Mouse (Mus musculus): ENCODE data around the gene Slc16a3. TPM values are rescaled to one million over a fixed set of nuclear protein-coding genes. Genes with fewer than 3 reads are reported as not detected.

The Slc16a3 gene
- total RNA-seq (2018; cell fraction: chromatin; rRNA removed), result 10 to 100 TPM in 16 of 26 experiments, 1 to 10 TPM in 10; 3.5 to 51.9 (median 13.5) TPM
- total RNA-seq (2018; cell fraction: cytosol; rRNA removed), result 10 to 100 TPM in 19 of 26 experiments, 1 to 10 TPM in 7; 7.0 to 23.7 (median 14.7) TPM
- 10 to 100 TPM in 25 of 26 experiments, 1 to 10 TPM in 1; 8.3 to 45.2 (median 18.7) TPM for total RNA-seq (2018; cell fraction: nucleus; rRNA removed)
- 5.7 to 18.5 TPM (median 14.2 TPM) in 3 replicates for polyA plus RNA-seq (2018)

- Histone ChIP-seq H3K4me3 (ENCODE audit: inconsistent target) (peak within 1 kb of the TSS; percentile 84), H3K27ac (peak within 1 kb of the TSS; percentile 68), H3K79me2 (ENCODE audit: inconsistent target) (peaks cover 43% of the 10 kb centered on the region), H3K36me3 (ENCODE audit: inconsistent target) (no peaks in the 10 kb centered on the region)
- 6% methylated on average over 12 of the region's 12 CpGs for WGBS (ENCODE audit: missing documents)
Measured at GRCm38 (mm10) chr11:120948328-120948727, at the start of gene Slc16a3. Gene Slc16a3, plus strand, starts transcription at chr11:120948480.

DNA sequence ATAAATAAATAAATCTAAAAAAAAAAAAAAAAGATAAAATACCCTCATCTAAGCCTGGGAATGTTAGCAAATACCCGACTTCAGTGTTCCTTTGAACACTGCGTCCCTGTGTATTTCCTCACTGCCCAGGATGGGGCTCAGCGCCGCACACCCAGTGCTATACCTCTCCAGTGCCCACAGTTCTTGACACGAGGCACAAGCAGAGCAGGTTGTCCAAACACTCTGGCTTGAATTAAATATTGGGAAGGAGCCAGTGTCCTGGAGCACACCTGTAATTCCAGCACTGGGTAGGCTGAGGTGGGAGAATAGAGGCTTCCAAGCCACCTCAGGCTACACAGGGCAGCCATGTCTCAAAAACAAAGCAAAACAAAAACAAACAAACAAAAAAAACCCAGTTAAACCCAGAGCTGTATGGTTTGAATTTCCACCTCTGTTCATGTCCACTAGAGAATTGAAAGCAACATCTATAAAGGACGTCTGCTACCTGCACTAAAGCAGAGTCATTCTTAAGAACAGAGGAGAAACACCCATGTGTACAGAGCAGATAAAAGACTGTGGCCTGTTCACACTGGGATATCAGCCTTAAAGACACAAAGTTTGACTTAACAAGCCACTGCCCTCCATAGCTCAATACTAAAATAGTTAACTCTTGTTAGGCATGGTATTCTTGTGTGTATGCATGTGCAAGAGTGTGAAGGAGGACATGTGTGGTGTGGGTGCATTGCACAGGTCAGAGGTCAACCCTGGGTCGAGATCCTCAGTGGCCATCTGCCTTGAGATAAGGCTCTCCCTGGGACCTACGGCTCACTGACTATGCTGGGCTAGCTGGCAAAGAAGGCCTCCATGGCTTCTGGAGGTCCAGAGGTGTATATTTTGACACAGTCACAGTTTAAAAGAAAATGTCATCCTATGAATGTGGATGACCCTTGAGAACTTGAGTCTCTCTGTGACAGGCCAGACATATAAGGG, 47.7 kb upstream of the Slc16a3 start:
- WGBS (ENCODE audit: missing documents), result 96% methylated on average over 8 of the region's 8 CpGs
- Histone ChIP-seq H3K79me2 (ENCODE audit: inconsistent target) (no peaks in the 10 kb centered on the region), H3K27ac (no peak overlapping the region), H3K36me3 (ENCODE audit: inconsistent target) (no peaks in the 10 kb centered on the region), H3K4me3 (ENCODE audit: inconsistent target) (no peak overlapping the region)

- no peaks in the 10 kb centered on the region for H3K36me3 ChIP-seq (ENCODE audit: inconsistent target)
- WGBS (ENCODE audit: missing documents), result 95% methylated on average over 21 of the region's 21 CpGs
- H3K79me2 ChIP-seq (ENCODE audit: inconsistent target), result no peaks in the 10 kb centered on the region
- H3K4me3 ChIP-seq (ENCODE audit: inconsistent target), result no peak overlapping the region
- H3K27ac ChIP-seq, result no peak overlapping the region
Measured at GRCm38 (mm10) chr11:120901729-120902486, 46.4 kb upstream of the Slc16a3 start.

GRCm38 (mm10) chr11:120902487-120903142, 45.7 kb upstream of the Slc16a3 start:
- Histone ChIP-seq H3K4me3 (ENCODE audit: inconsistent target) (no peak overlapping the region), H3K27ac (no peak overlapping the region), H3K79me2 (ENCODE audit: inconsistent target) (no peaks in the 10 kb centered on the region), H3K36me3 (ENCODE audit: inconsistent target) (no peaks in the 10 kb centered on the region)
- WGBS (ENCODE audit: missing documents), result 93% methylated on average over 10 of the region's 10 CpGs

DNA sequence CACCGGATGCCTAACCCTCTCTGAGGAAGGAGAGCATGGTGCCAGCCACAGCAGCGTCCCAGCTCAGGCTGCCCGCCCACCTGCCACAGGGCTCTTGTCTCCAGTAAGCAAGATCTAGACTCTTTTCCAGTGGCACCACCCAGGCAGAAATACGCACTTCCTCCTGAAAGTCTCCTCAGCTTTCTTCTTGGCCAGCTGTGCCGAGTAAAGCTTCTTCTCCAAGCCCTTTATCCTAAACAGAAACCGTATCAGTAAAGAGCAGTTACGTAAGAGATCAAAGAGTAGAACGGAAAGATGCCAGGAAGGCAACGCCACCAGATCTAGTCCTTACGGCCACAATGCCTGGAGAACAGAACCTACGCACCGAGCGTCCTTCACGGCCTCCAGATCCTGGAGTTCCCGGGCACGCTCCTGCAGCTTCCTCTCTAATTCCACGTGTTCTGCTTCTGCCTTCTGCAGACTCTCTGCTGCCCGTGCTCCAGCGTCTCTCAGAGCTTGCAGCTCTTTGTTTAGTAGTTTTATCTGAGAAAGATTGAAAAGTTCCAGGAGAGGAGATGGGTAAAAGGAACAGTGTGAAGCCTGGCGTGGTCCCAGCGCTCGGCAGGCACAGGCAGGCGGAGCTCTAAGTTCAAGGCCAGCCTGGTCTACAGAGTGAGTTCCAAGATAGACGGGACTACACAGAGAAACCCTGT, 45.0 kb upstream of the Slc16a3 start:
- Histone ChIP-seq H3K27ac (no peak overlapping the region), H3K79me2 (ENCODE audit: inconsistent target) (no peaks in the 10 kb centered on the region), H3K36me3 (ENCODE audit: inconsistent target) (no peaks in the 10 kb centered on the region), H3K4me3 (ENCODE audit: inconsistent target) (no peak overlapping the region)
- WGBS (ENCODE audit: missing documents), result 85% methylated on average over 24 of the region's 24 CpGs

DNA sequence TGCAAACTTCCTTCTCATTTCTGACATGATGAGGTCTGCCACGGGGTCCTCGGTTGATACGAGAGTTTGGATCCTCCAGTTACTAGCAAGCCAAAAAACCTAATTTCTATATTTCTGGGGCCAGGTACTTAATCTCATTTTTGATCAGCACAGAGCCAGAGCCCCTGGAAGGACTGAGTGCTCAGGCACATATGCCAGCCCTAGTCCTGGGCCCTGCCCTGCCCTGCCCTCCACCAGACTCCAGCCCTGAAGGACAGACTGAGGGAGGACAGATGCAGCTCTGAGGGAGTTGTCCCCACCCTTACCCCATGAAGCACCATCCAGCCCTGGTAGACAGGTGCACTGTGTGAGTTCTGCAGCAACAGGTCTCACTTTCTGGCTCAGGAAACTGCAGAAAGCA, 43.7 kb upstream of the Slc16a3 start:
- H3K4me3 ChIP-seq (ENCODE audit: inconsistent target), result no peak overlapping the region
- H3K27ac ChIP-seq, result no peak overlapping the region
- H3K36me3 ChIP-seq (ENCODE audit: inconsistent target), result no peaks in the 10 kb centered on the region
- H3K79me2 ChIP-seq (ENCODE audit: inconsistent target), result no peaks in the 10 kb centered on the region
- 97% methylated on average over 3 of the region's 3 CpGs for WGBS (ENCODE audit: missing documents)

DNA sequence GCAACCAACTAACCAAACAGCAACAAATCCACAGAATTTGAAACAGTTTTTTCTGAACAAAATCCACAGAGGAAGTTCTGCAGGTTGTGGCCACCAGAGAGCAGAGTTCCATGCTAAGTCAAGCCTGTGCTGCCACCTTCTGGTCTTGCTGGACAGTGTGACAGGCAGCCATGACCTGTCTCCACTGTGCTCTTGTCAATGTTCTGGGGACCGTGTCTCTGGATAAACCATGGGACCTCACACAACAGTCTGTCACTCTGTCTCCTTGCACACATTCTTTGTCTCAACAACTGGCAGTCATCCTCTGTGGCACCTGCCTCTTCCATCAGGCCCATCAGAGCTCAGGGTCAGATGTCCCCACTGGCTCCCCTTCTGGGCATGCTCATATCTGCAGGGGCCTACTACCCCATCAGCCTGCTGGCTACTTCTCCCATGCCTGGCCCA, 42.8 kb upstream of the Slc16a3 start:
- Histone ChIP-seq H3K4me3 (ENCODE audit: inconsistent target) (no peak overlapping the region), H3K36me3 (ENCODE audit: inconsistent target) (no peaks in the 10 kb centered on the region), H3K27ac (no peak overlapping the region), H3K79me2 (ENCODE audit: inconsistent target) (no peaks in the 10 kb centered on the region)
- 27% methylated on average over 1 of the region's 1 CpGs for WGBS (ENCODE audit: missing documents)

DNA sequence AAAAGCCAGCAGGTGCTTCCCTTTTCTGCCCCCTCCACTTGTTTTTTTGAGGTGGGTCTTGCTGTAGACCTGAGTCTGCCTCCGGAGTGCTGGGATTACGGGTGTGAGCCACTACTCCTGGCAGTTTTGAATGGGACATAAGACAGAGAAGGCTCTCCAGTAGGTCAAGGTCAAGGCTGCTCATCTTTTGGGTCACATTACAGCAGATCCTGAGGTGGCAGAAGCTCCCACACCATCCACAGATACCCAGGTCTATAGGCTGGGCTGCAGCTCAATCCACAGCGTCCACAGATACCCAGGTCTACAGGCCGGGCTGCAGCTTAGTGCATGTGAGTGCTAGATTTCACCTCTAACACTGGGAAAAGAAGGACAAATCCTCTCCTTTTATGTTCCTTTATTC, 34.5 kb upstream of the Slc16a3 start:
- H3K79me2 ChIP-seq (ENCODE audit: inconsistent target), result no peaks in the 10 kb centered on the region
- 93% methylated on average over 4 of the region's 4 CpGs for WGBS (ENCODE audit: missing documents)

GRCm38 (mm10) chr11:120916477-120916876, 31.8 kb upstream of the Slc16a3 start:
- Histone ChIP-seq H3K27ac (peak overlapping the region; percentile 51), H3K36me3 (ENCODE audit: inconsistent target) (no peaks in the 10 kb centered on the region)
- WGBS (ENCODE audit: missing documents), result 5% methylated on average over 3 of the region's 3 CpGs

More for the DNA sequence above, 34.5 kb upstream of the Slc16a3 start:
- no peak overlapping the region for H3K27ac ChIP-seq
- no peak overlapping the region for H3K4me3 ChIP-seq (ENCODE audit: inconsistent target)
- no peaks in the 10 kb centered on the region for H3K36me3 ChIP-seq (ENCODE audit: inconsistent target)

GRCm38 (mm10) chr11:120917756-120918155, 30.5 kb upstream of the Slc16a3 start:
- 97% methylated on average over 5 of the region's 5 CpGs for WGBS (ENCODE audit: missing documents)
- no peak overlapping the region for H3K27ac ChIP-seq
- H3K4me3 ChIP-seq (ENCODE audit: inconsistent target), result no peak overlapping the region
- H3K79me2 ChIP-seq (ENCODE audit: inconsistent target), result no peaks in the 10 kb centered on the region
- H3K36me3 ChIP-seq (ENCODE audit: inconsistent target), result no peaks in the 10 kb centered on the region

More at GRCm38 (mm10) chr11:120916477-120916876, 31.8 kb upstream of the Slc16a3 start:
- H3K79me2 ChIP-seq (ENCODE audit: inconsistent target), result no peaks in the 10 kb centered on the region
- H3K4me3 ChIP-seq (ENCODE audit: inconsistent target), result no peak overlapping the region

DNA sequence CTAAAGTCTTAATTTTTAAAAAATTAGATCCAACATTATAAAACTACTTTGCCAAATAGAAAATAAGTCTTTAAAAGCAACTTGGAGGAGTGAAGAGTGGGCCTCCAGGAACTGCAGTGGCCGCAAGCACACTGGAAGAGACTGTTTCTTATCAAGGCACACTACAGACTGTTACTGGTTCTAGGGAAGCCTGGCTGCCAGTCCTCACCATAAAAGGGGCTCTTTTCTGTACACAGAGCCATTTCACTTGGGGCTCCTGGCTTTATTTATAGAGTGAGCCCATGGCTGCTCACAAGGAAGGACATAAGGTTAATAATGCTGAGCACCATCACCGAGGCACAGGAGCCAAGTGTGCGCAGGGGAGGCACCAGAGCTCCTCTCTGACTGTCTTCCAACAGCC, 25.8 kb upstream of the Slc16a3 start:
- no peaks in the 10 kb centered on the region for H3K36me3 ChIP-seq (ENCODE audit: inconsistent target)
- no peaks in the 10 kb centered on the region for H3K79me2 ChIP-seq (ENCODE audit: inconsistent target)
- WGBS (ENCODE audit: missing documents), result 97% methylated on average over 3 of the region's 3 CpGs
- H3K4me3 ChIP-seq (ENCODE audit: inconsistent target), result no peak overlapping the region
- no peak overlapping the region for H3K27ac ChIP-seq

DNA sequence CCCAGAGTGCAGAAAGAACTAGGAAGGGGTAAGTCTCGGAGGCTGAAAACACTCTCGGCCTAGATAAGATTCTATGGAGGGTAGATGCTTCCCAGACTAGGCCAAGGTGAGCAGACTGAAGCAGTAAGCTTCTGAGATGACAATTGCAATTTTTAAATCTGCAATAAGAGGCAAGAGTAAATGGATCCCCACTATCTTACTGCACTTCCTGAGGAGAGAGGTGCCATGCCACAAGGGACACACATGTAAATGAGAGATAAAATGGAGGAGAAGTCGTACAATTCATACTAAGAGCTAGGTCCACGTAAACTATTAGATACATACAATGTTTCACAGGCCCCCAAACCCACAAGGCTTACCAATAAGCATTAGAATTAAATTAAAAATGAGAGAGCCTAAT, 19.8 kb upstream of the Slc16a3 start:
- Histone ChIP-seq H3K27ac (no peak overlapping the region), H3K36me3 (ENCODE audit: inconsistent target) (no peaks in the 10 kb centered on the region), H3K79me2 (ENCODE audit: inconsistent target) (peaks cover 12% of the 10 kb centered on the region; the same call in 1 of the 2 replicates), H3K4me3 (ENCODE audit: inconsistent target) (no peak overlapping the region)
- 95% methylated on average over 4 of the region's 4 CpGs for WGBS (ENCODE audit: missing documents)

- Histone ChIP-seq H3K36me3 (ENCODE audit: inconsistent target) (no peaks in the 10 kb centered on the region), H3K79me2 (ENCODE audit: inconsistent target) (peaks cover 12% of the 10 kb centered on the region; the same call in 1 of the 2 replicates), H3K27ac (no peak overlapping the region), H3K4me3 (ENCODE audit: inconsistent target) (no peak overlapping the region)
- 100% methylated on average over 4 of the region's 4 CpGs for WGBS (ENCODE audit: missing documents)
Measured at GRCm38 (mm10) chr11:120931479-120931878, 16.8 kb upstream of the Slc16a3 start.
